ENCODE assay signal across 15 mouse cellular contexts in the genomic region with DNA sequence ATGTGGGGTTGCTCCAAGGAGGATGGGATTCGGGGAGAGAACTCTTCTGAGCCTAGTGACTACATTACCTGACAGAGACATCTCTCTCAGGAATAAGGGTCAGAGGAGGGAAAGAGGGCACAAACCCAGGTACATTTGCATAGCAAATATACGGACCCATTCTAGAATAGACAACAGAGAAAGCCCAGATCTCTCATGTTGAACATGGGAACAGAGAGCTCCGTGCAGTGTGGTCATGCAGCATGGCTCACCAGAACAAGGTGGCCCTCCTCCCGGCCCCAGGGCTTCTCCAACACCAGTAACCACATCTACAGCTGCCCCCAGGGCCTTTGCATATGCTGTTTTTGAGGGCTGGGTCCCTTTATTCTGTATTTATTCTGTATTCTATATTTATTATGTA. TPM values are rescaled to one million over a fixed set of nuclear protein-coding genes. Genes with fewer than 3 reads are reported as not detected.
DNase-seq lines count a peak whose midpoint lies in the region; TF ChIP-seq lines count a peak whose summit lies in the region.
"Had no signal": no experiment of that assay in that cellular context is flagged by ENCODE, and none has a peak within 500 bp of the region (broad histone marks: within the 10 kb centered on the region; RNA-seq: fewer than 3 reads in every experiment).

No protein-coding gene starts in this region.

- in situ Hi-C loops in CH12.LX (cut with MboI; ENCODE audit: low pct_ligation_motif_present, low pct_unique_long_range_greater_than_20kb, low sequenced_read_pairs) = loop anchor here (5.0 kb wide), 1 partner anchor 71 kb away; no protein-coding TSS in a partner anchor

- no peak overlapping the region for H3K4me3 ChIP-seq in spleen, adult 2 months (ENCODE audit: extremely low read depth, insufficient read depth, insufficient read length)
- no peak overlapping the region for H3K4me3 ChIP-seq in CH12.LX (replicated peaks in 1 of 3; ENCODE audit: low read depth in 2 of 3, low read length in 2 of 3, poor library complexity in 1 of 3)
- no peak overlapping the region for H3K4me3 ChIP-seq in bone marrow, adult 2 months (replicated peaks; ENCODE audit: control insufficient read depth, low read depth, low read length)

- no peaks in the 10 kb centered on the region for H3K9me3 ChIP-seq in CH12.LX (replicated peaks; ENCODE audit: low read length)
- H3K9me3 ChIP-seq: G1E had no signal

- WGBS in spleen, adult 2 months = 56% methylated on average over 4 of the region's 4 CpGs
- WGBS in bone marrow, adult 2 months = 75% methylated on average over 4 of the region's 4 CpGs

- peak overlapping the region; percentile 70 for H3K27ac ChIP-seq in spleen, adult 2 months (ENCODE audit: insufficient read depth, low read length)
- peak overlapping the region; percentile 88; the same call in 1 of the 2 replicates for H3K27ac ChIP-seq in CH12.LX (ENCODE audit: insufficient read depth, low read depth)
- H3K27ac ChIP-seq in bone marrow, adult 2 months (ENCODE audit: control insufficient read depth, insufficient read depth, low read depth, low read length, poor library complexity) = peak overlapping the region; percentile 16; the same call in 1 of the 2 replicates

- no peak for TF ChIP-seq CTCF in spleen, adult 2 months (IDR thresholded peaks at IDR 0.05; ENCODE audit: extremely low read depth, insufficient read depth, insufficient read length, insufficient replicate concordance)
- TF ChIP-seq CTCF in CH12.LX (conservative IDR thresholded peaks at IDR 0.05 in 1 of 2, IDR thresholded peaks at IDR 0.05 in 1 of 2; ENCODE audit: low read depth in 2 of 2, low read length in 2 of 2) = no peak
- TF ChIP-seq CTCF in bone marrow, adult 2 months (IDR thresholded peaks at IDR 0.05; ENCODE audit: control insufficient read depth, insufficient read depth, low read length) = no peak

- H3K4me2 ChIP-seq in CH12.LX (ENCODE audit: insufficient read depth, low read depth, poor library complexity, severe bottlenecking) = peak overlapping the region; percentile 42

- H3K36me3 ChIP-seq in spleen, adult 2 months (ENCODE audit: control insufficient read depth, insufficient read depth, low read length) = no peaks in the 10 kb centered on the region
- no peaks in the 10 kb centered on the region for H3K36me3 ChIP-seq in CH12.LX (replicated peaks in 1 of 2; ENCODE audit: control insufficient read depth in 1 of 2, insufficient read depth in 1 of 2, low read length in 1 of 2)
- H3K36me3 ChIP-seq: G1E had no signal

- H3K9ac ChIP-seq in CH12.LX (ENCODE audit: insufficient read depth, low read depth) = no peak overlapping the region

- TF ChIP-seq POLR2A in spleen, adult 2 months (IDR thresholded peaks at IDR 0.05; ENCODE audit: low read depth, low read length) = no peak
- no peak for TF ChIP-seq POLR2A in CH12.LX (IDR thresholded peaks at IDR 0.05; ENCODE audit: low read depth, low read length)
- TF ChIP-seq POLR2A in bone marrow, adult 2 months (IDR thresholded peaks at IDR 0.05; ENCODE audit: borderline replicate concordance, control insufficient read depth, low read depth, low read length) = no peak

- TF ChIP-seq EP300 in CH12.LX (IDR thresholded peaks at IDR 0.05; ENCODE audit: low read length) = peak; percentile 49

- dilution Hi-C loops in CH12.LX (cut with MboI; ENCODE audit: extremely low pct_ligation_motif_present, extremely low pct_unique_long_range_greater_than_20kb, low sequenced_read_pairs) = no loop called here

- peaks cover 81% of the 10 kb centered on the region for H3K4me1 ChIP-seq in spleen, adult 2 months (ENCODE audit: control insufficient read depth, insufficient read depth, insufficient read length)
- H3K4me1 ChIP-seq in CH12.LX (ENCODE audit: control insufficient read depth in 1 of 2, insufficient read depth in 2 of 2) = peaks cover 55 to 98% of the 10 kb centered on the region in 2 experiments
- peaks cover 21% of the 10 kb centered on the region for H3K4me1 ChIP-seq in bone marrow, adult 2 months (ENCODE audit: control insufficient read depth, insufficient read depth, low read length)

- no peaks in the 10 kb centered on the region for H3K79me2 ChIP-seq in CH12.LX (replicated peaks; ENCODE audit: control insufficient read depth, extremely low read depth, insufficient read depth, poor library complexity, severe bottlenecking)

- no peak for TF ChIP-seq RAD21 in CH12.LX (IDR thresholded peaks at IDR 0.05; ENCODE audit: low read depth, low read length)

- DNase-seq in spleen, adult 2 months (ENCODE audit: low read depth in 1 of 2, low spot score in 2 of 2) = no peak
- no peak for DNase-seq in spleen, adult 12 weeks (ENCODE audit: low spot score)
- no peak for DNase-seq in CH12.LX (ENCODE audit: extremely low read depth)
- no peak for DNase-seq in ovary, postnatal 36 days (ENCODE audit: low spot score)
- DNase-seq in urinary bladder, postnatal 25 days (ENCODE audit: low spot score) = no peak
- DNase-seq: cerebellum, adult 11 months; cerebellum, adult 11-12 months; cerebellum, adult 18-20 months; cerebellum, adult 2 months; cerebellum, adult 8-10 months had no signal

- H3K27me3 ChIP-seq in spleen, adult 2 months (ENCODE audit: control insufficient read depth, insufficient read depth, low read length) = no peaks in the 10 kb centered on the region
- H3K27me3 ChIP-seq in CH12.LX (replicated peaks) = no peaks in the 10 kb centered on the region
- H3K27me3 ChIP-seq: Patski had no signal

TF ChIP-seq in CH12.LX, 34 proteins besides CTCF, POLR2A, EP300 and RAD21:
- TF ChIP-seq IRF4 (IDR thresholded peaks at IDR 0.05; ENCODE audit: low read depth, low read length) (peak; percentile 59; the same call in 1 of the 2 replicates), ETS1 (conservative IDR thresholded peaks at IDR 0.05; ENCODE audit: low read depth, low read length) (peak; percentile 23; the same call in 1 of the 2 replicates), MYC (IDR thresholded peaks at IDR 0.05; ENCODE audit: low read depth, low read length) (peak; percentile 72), TBP (conservative IDR thresholded peaks at IDR 0.05; ENCODE audit: low read depth, low read length) (peak; percentile 30), MEF2A (IDR thresholded peaks at IDR 0.05; ENCODE audit: borderline replicate concordance, low read depth, low read length) (peak; percentile 20; the same call in 1 of the 2 replicates), BHLHE40 (IDR thresholded peaks at IDR 0.05; ENCODE audit: low read depth, low read length) (peak; percentile 50), JUN (IDR thresholded peaks at IDR 0.05; ENCODE audit: insufficient read depth, low read depth, low read length) (no peak), UBTF (IDR thresholded peaks at IDR 0.05; ENCODE audit: low read depth, low read length) (no peak), RCOR1 (conservative IDR thresholded peaks at IDR 0.05; ENCODE audit: low read depth, low read length) (no peak)

RNA-seq across cellular contexts. Expression of gene Rab44, which starts 54.5 kb away (rescaled TPM):
- 4.9 and 5.2 TPM in 2 replicates for polyA plus RNA-seq in spleen, adult 2 months (2012; rRNA removed)
- total RNA-seq in CH12.LX (2012; rRNA removed) (0.17 and 0.34 TPM in 2 replicates), CH12.LX (2014; rRNA removed) (0.12 TPM in 1 of 2 replicates, not detected in the other)
- 0.30 TPM in 1 of 2 replicates, not detected in the other for polyA plus RNA-seq in CH12.LX (2012; ENCODE audit: insufficient read length, low read depth)
- polyA plus RNA-seq in bone marrow, adult 2 months (2011; ENCODE audit: insufficient read depth, insufficient read length, low replicate concordance, missing spikeins) = 217 and 514 TPM in 2 replicates
- polyA plus RNA-seq: activated CD4-positive, CD25-positive, alpha-beta regulatory T cell, adult 4 months; CD4-positive, CD25-positive, alpha-beta regulatory T cell, adult 4 months had no signal

Comparison
In these comparisons a context has a peak if more than half of its experiments do, and no peak if none do; other contexts are left out.
1. H3K27ac ChIP-seq: peak in every context shown above with its lines; median percentile 88 in CH12.LX; 70 in spleen, adult 2 months; 16 in bone marrow, adult 2 months.
2. RNA of gene Rab44, which starts 54.5 kb away (polyA plus RNA-seq): 217 to 514 TPM in bone marrow, adult 2 months; 4.9 to 5.2 TPM in spleen, adult 2 months and 0.30 TPM in CH12.LX; every median in the first group is over 10 times any median in the second.